Mouse (Mus musculus) intestine, embryonic 14.5 days (tissue): Measurements from ENCODE around the gene Tbcb. TPM values are rescaled to one million over a fixed set of nuclear protein-coding genes. Genes with fewer than 3 reads are reported as not detected.

Experiments used
- ATAC-seq: fragments of 200-750 bp; cut with Nextera tagmentation; replicated peaks from 2 replicates; pipeline ENCODE4 v1.8.0; 2017; ENCODE audit warnings: low read depth, moderate number of reproducible peaks, moderate TSS enrichment, moderate library complexity; ENCODE audit not compliant: low FRiP score, low TSS enrichment
- DNase-seq: peaks from one replicate; pipeline ENCODE4 v3.0.0-alpha.2; 2018; ENCODE audit warnings: low spot score
- H3K27ac ChIP-seq: fragments of 300-500 bp; sonication (generic); 2 replicates; pipeline ENCODE4 v1.5.1; 2014; ENCODE audit warnings: low read depth, mild to moderate bottlenecking, control low read depth
- H3K27me3 ChIP-seq: fragments of 300-500 bp; sonication (generic); replicated peaks from 2 replicates; pipeline ENCODE4 v1.6.1; 2014; ENCODE audit warnings: low read length, control low read depth; ENCODE audit not compliant: control insufficient read depth, insufficient read depth
- H3K36me3 ChIP-seq: fragments of 300-500 bp; sonication (generic); 2 replicates; pipeline ENCODE4 v1.6.1; 2014; ENCODE audit warnings: low read length, control low read depth; ENCODE audit not compliant: control insufficient read depth, insufficient read depth
- H3K4me1 ChIP-seq: fragments of 300-500 bp; sonication (generic); replicated peaks from 2 replicates; pipeline ENCODE4 v1.6.1; 2014; ENCODE audit warnings: low read length, control low read depth, mixed read lengths; ENCODE audit not compliant: control insufficient read depth, insufficient read depth
- H3K4me2 ChIP-seq: fragments of 300-500 bp; sonication (generic); 2 replicates; pipeline ENCODE4 v1.6.1; 2014; ENCODE audit warnings: low read length
- H3K4me3 ChIP-seq: fragments of 300-500 bp; sonication (generic); 2 replicates; pipeline ENCODE4 v1.5.1; 2014; ENCODE audit warnings: low read depth, low read length, control low read depth, mixed read lengths
- H3K9ac ChIP-seq: fragments of 300-500 bp; sonication (generic); 2 replicates; pipeline ENCODE4 v1.6.1; 2014; ENCODE audit warnings: mild to moderate bottlenecking, low read length
- H3K9me3 ChIP-seq: fragments of 300-500 bp; sonication (generic); 2 replicates; pipeline ENCODE4 v1.6.1; 2016; ENCODE audit warnings: low read length, control low read depth; ENCODE audit not compliant: control insufficient read depth
- WGBS: fragments of 180-500 bp; shearing (Covaris S2); extraction: QIAGEN DNeasy Blood & Tissue Kit; methylation state at CpG from one replicate; pipeline ENCODE4 v1.1.7; 2014; 5-methylcytosine and 5-hydroxymethylcytosine counted together
- polyA plus RNA-seq: library from polyadenylated mRNA; unstranded; fragments of >200 nt; fragmentation: Nextera tagmentation; extraction: Ambion mirVana; gene quantifications from 2 replicates; pipeline ENCODE4 v1.2.1, GENCODE M21; 2014

The Tbcb gene
- polyA plus RNA-seq, 1 experiment from 2014 or later = 157 TPM

DNA sequence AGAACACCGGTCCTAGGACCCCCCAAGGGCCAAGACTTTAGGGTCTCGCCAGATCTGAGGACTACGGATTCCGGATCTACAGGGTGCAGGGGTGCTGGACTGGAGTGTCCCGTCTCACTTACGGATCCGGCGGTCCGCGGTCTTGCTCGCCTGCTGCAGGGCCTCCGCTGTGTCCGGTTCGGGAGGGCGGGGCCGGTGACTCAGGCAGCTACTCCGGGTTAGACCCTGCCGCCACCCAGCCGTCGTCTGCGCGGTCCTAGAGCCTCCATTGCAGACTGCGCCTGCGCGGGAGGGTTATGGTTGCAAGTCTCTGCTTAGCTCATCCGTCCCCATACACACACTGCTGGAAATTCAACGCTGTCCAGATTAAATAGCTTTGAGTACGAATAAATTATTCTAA, 37.2 kb downstream of the Tbcb start:
- peak overlapping the region; percentile 83 for H3K9ac ChIP-seq
- H3K9me3 ChIP-seq = no peaks in the 10 kb centered on the region
- peak; percentile 94 for DNase-seq
- peak overlapping the region; percentile 86 for H3K27ac ChIP-seq
- peak overlapping the region; percentile 90 for H3K4me3 ChIP-seq
- H3K4me1 ChIP-seq = peaks cover 15% of the 10 kb centered on the region
- H3K4me2 ChIP-seq = peak overlapping the region; percentile 83
- WGBS = under 1% methylated on average over 28 of the region's 28 CpGs
- peaks cover 27% of the 10 kb centered on the region for H3K36me3 ChIP-seq
- H3K27me3 ChIP-seq = no peaks in the 10 kb centered on the region
- peak; percentile 83 for ATAC-seq

- Histone ChIP-seq H3K9ac (peak overlapping the region; percentile 83), H3K27me3 (no peaks in the 10 kb centered on the region), H3K4me1 (peaks cover 15% of the 10 kb centered on the region), H3K36me3 (peaks cover 32% of the 10 kb centered on the region), H3K4me3 (peak overlapping the region; percentile 90), H3K9me3 (no peaks in the 10 kb centered on the region), H3K4me2 (peak overlapping the region; percentile 83), H3K27ac (peak overlapping the region; percentile 86)
- WGBS = under 1% methylated on average over 26 of the region's 26 CpGs
- DNase-seq (peak; percentile 85), ATAC-seq (peak; percentile 9)
These were observed 37.8 kb downstream of the Tbcb start for GRCm38 (mm10) chr7:30194101-30194831.

DNA sequence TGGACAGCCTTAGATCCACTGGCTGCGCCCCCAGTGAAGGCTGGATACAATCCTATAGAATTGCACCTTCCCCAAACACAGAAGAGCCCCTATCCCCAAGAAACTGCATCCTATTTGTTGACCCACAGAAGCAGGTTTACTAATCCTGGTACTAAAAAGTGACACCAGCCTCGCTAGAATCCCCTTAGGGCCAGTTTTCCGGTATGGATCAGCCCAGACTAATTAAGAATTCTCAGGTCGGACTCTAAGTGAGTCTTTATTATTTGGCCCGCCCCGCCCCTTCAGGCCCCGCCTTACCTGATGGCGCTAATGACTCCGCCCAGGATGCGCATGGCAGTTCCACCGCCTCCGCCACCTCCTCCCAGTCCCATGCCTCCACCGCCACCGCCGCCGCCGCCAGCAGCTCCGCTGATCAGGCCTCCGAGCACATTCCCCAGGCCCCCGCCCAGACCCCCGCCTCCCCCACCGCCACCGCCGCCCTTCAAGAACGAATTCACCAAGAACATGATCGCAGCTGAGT, 38.4 kb downstream of the Tbcb start:
- peak overlapping the region; percentile 83 for H3K4me2 ChIP-seq
- H3K9me3 ChIP-seq = no peaks in the 10 kb centered on the region
- peak overlapping the region; percentile 86 for H3K27ac ChIP-seq
- ATAC-seq (peak; percentile 56), DNase-seq (no peak)
- WGBS = under 1% methylated on average over 26 of the region's 26 CpGs
- H3K27me3 ChIP-seq = no peaks in the 10 kb centered on the region
- peak overlapping the region; percentile 90 for H3K4me3 ChIP-seq
- H3K36me3 ChIP-seq = peaks cover 38% of the 10 kb centered on the region
- H3K9ac ChIP-seq = peak overlapping the region; percentile 83
- H3K4me1 ChIP-seq = peaks cover 15% of the 10 kb centered on the region

DNA sequence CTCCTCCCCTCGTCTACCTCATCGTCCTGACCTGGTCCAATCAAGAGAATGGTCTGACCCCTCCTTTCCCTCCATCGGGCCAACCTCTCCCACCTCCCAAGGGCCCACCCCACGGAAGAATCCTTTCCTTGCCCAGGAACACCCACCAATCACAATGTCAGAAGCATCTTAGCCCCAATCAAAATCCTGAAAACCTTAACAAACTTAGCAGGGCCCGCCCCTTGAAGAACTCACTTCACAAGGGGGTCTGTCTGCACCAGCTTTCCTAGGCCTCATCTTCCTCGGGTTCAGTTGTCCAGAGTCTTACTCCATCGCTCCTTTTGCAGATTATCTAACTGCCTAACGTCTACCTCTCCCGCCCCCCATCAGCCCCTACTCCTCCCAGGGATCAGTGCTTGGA, 39.1 kb downstream of the Tbcb start:
- peak overlapping the region; percentile 83 for H3K9ac ChIP-seq
- peak; percentile 22; the same call in 1 of the 2 replicates for ATAC-seq

GRCm38 (mm10) chr7:30192088-30192487, 40.0 kb downstream of the Tbcb start:
- WGBS = 89% methylated on average over 12 of the region's 12 CpGs
- no peak overlapping the region for H3K27ac ChIP-seq

More for the DNA sequence above, 39.1 kb downstream of the Tbcb start:
- 29% methylated on average over 9 of the region's 9 CpGs for WGBS
- Histone ChIP-seq H3K9me3 (no peaks in the 10 kb centered on the region), H3K36me3 (peaks cover 45% of the 10 kb centered on the region), H3K27me3 (no peaks in the 10 kb centered on the region), H3K4me1 (peaks cover 12% of the 10 kb centered on the region), H3K4me3 (peak overlapping the region; percentile 90), H3K27ac (0 out of 2 replicates have a peak overlapping the region, but pooled peaks have one; percentile 86), H3K4me2 (peak overlapping the region; percentile 83)
- DNase-seq = no peak

DNA sequence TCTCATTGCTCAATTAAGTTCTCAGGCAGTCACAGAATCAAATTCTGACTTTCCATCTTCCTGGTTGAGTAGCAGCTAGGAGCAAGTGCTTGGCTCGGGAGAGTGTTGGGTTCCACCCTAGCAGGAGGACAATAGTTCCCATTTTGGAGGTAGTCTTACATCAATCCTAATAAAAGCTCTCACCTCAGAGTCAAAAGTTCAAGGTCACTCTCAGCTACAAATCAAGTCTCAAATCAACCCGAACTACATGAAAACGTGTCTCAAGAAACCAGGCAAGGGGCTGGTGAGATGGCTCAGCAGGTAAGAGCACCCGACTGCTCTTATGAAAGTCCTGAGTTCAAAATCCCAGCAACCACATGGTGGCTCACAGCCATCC, 43.0 kb downstream of the Tbcb start:
- Histone ChIP-seq H3K9ac (no peak overlapping the region), H3K4me2 (no peak overlapping the region), H3K27me3 (no peaks in the 10 kb centered on the region), H3K9me3 (no peaks in the 10 kb centered on the region), H3K27ac (no peak overlapping the region), H3K4me3 (no peak overlapping the region), H3K4me1 (peaks cover 13% of the 10 kb centered on the region), H3K36me3 (peaks cover 75% of the 10 kb centered on the region)
- ATAC-seq (no peak), DNase-seq (no peak)
- 84% methylated on average over 4 of the region's 4 CpGs for WGBS

More at GRCm38 (mm10) chr7:30192088-30192487, 40.0 kb downstream of the Tbcb start:
- Histone ChIP-seq H3K4me3 (no peak overlapping the region), H3K4me2 (no peak overlapping the region), H3K36me3 (peaks cover 54% of the 10 kb centered on the region), H3K4me1 (peaks cover 12% of the 10 kb centered on the region), H3K27me3 (no peaks in the 10 kb centered on the region), H3K9me3 (no peaks in the 10 kb centered on the region), H3K9ac (no peak overlapping the region)
- ATAC-seq (no peak), DNase-seq (no peak)

- Histone ChIP-seq H3K9ac (no peak overlapping the region), H3K4me2 (no peak overlapping the region), H3K4me3 (no peak overlapping the region), H3K4me1 (peaks cover 14% of the 10 kb centered on the region), H3K27ac (no peak overlapping the region), H3K9me3 (no peaks in the 10 kb centered on the region), H3K36me3 (peaks cover 75% of the 10 kb centered on the region), H3K27me3 (no peaks in the 10 kb centered on the region)
- no peak for ATAC-seq
- WGBS = 76% methylated on average over 12 of the region's 12 CpGs
- no peak for DNase-seq
These were observed 43.5 kb downstream of the Tbcb start for GRCm38 (mm10) chr7:30188344-30189115.

GRCm38 (mm10) chr7:30184641-30185348, 47.3 kb downstream of the Tbcb start:
- peaks cover 47% of the 10 kb centered on the region for H3K36me3 ChIP-seq
- no peaks in the 10 kb centered on the region for H3K9me3 ChIP-seq
- H3K4me2 ChIP-seq = no peak overlapping the region
- ATAC-seq = no peak
- H3K4me3 ChIP-seq = no peak overlapping the region
- no peak for DNase-seq
- no peaks in the 10 kb centered on the region for H3K27me3 ChIP-seq
- H3K27ac ChIP-seq = no peak overlapping the region
- H3K9ac ChIP-seq = no peak overlapping the region
- H3K4me1 ChIP-seq = peaks cover 6% of the 10 kb centered on the region
- 73% methylated on average over 13 of the region's 13 CpGs for WGBS
